Mouse (Mus musculus) layer of hippocampus, adult 9-11 months (tissue): ENCODE data around the gene Lrrc15.

ENCODE experiments used
- DNase-seq: peaks from one replicate; pipeline ENCODE4 v3.0.0; 2022

The Lrrc15 gene

DNA sequence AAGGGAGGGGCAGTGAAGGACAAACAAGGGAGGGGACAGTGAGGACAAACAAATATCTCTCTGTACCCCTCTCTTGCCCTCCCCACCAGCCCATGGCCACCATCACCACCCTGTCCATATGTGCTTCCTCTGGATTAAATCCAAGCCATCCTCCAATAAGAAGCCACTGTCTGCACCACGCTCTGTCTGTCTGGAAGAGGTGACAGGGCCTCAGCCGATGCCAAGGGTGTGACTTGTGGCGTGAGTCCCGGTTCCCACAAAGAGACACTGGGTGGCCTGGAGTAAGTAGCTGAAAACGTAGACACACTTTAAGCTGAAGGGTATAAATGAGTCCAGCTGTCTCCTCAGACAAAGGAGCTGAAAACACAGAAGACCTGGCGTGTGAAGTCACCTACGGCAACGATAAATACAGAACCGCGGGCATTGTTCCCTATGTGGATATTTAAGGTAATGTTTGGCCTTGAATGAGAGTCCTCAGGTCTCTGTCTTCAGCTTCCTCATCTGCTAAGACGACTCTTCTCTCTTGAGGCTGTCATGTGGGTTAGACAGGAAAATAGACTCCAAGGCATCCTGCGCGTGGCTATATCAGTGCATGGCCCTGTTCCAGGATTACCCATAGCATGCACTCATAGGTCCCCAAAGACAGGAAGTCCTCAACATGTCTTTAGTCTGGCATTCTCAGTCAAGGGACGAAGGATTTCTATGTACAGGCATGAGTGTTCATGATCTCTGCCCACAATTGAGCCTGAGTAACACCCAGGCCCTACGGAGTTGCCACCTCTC, 7.3 kb downstream of the Lrrc15 start:
- DNase-seq: peak; percentile 13

DNA sequence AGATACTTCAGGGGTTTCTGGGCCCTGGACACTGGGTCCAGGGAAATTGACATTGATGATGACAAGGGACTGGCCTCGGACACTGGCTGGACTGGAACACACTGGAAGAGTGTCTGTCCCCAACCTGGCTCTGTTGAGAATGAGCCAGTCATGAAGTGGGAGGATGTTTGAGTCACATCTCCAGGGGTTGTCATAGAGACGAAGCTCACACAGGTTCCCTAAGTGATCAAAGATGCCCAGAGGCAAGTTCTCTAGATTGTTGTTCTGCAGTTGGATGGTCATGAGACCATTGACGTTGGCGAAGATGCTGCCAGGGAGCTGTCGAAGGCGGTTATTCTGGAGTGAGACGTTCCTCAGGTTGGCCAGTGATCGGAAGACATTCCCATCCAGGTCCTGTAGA, 10.0 kb downstream of the Lrrc15 start:
- no peak for DNase-seq

DNA sequence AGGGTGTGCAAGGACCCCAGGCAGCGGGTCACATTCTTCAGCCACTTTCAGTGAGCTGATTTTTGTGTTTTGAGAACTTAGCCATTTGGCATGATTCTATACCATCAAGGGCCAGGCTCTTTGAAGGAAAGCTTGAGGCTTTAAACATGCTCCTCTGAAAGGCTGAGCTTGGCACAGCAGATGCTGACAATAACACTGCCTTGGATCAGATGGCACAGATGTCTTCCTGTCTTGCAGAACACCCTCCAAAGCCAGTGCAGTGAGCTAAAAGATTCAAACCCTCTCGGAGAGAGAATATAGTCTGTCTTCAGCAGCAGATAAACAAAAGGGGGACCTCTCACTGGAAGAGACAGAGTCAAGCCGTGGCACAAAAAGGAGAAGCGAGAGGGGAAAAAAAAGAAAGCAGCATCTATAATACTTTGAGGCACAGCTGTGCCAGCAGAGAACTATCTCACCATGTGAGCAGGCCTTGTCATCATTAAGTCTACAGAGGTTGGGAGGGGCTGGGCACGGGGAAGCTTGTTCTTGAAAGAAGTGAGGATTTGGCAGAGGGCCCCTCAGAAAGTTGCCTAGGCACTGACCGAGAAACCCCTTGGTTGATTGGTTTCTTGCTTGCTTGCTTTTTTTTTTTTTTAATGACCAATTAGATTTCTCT, 11.0 kb downstream of the Lrrc15 start:
- DNase-seq: peak; percentile 38

DNA sequence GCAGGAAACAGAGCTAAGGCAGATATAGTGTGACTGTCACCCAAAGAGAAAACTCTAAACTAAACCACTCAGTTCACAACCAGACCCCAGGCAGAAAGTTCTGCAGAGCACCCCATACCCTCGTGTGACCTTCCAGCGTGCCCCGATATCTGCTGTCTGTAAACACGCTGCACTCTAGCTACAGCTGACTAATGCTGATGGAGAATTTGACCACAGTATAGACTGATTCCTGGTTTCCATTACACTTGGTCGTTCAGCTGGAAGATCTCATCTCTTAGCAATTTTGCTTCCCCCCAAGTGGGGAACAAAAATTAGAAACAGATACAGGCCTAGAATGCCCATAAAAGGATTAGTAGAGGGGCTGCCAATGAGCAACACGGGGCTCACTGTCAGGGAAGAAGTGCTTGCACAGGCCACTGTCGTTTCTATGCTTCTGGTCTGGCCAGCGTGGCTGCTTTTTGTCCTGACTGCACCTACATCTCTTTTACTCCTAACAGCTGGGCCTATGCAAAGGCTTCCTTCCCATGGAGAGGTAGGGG, 11.8 kb downstream of the Lrrc15 start:
- DNase-seq: no peak

DNA sequence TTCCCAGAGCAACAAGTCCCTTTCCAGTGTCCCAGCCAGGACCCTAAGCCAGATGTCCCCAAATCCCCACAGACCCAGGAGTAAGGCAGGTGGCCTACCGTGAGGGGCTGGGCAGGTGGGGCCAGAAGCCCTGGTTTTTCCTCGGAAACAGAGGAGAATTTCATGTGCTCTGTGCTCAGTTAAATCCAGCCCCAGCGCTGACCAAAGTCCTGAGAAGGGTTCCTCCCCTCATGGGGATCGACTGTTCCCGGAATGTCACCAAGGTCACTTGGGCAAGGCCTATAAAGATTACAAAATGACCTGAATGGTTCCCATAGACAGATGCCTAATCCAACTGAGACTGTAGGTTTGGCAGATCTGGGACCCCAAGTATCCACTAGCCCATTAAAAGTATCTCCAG, 15.7 kb downstream of the Lrrc15 start, which contains the start of gene Cpn2:
Cpn2 (minus strand) TSS at position 141 of the 400 bp plus-strand sequence.
- no peak for DNase-seq

DNA sequence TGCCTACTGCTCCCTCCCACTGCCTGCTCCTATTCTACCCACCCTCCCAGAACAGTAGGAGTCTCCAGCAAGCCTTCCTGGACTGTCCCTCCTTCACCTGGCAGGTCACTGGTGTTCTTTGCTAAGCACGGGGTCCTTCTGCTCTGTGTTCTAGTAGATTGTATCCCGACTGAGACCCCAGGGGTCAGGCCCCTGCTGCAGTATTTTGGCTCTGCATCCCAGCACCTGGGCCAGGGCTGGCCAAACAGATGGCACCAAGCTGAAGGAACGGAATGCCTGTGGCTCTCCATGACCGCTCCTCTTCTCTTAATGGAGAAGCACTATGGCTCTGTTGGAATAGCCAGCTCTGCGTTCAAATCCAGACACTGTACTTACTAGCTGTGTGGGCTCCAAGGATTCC, 16.5 kb downstream of the Lrrc15 start:
- no peak for DNase-seq

DNA sequence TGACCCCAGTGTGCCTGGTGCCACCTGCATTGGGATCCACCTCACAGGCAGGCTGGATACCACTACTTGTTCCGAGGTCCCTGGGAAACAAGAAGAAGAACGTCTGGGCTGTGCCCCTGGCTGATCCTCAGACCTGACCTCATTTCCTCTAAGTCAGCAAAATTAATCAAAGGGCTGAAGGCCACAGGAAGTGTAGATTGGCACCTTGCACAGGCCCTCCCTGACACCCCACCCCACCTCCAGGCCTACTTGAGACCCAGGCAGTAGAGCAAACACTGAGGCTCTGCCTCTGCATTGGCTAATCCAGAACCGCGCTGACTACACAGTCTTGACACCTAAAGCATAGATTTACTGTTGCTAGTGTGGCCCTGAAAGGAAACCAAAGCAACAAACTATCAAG, 17.4 kb downstream of the Lrrc15 start:
- no peak for DNase-seq

DNA sequence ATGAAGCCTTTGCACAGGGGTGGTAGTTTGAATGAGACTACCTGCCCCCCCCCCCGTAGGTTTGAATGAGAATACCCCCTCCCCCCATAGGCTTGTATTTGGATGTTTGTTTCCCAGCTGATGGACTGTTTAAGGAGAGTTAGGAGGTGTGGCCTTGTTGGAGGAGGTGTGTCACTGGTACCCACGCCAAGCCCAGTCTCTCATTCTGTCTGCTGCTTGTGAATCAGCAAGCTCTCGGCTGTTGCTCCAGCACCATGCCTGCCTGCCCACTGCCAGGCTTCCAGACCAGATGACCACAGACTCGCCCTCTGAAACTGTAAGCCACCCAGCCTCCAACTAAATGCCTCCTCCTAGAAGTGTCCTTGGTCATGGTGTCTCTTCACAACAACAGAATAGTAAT, 19.9 kb downstream of the Lrrc15 start:
- no peak for DNase-seq

DNA sequence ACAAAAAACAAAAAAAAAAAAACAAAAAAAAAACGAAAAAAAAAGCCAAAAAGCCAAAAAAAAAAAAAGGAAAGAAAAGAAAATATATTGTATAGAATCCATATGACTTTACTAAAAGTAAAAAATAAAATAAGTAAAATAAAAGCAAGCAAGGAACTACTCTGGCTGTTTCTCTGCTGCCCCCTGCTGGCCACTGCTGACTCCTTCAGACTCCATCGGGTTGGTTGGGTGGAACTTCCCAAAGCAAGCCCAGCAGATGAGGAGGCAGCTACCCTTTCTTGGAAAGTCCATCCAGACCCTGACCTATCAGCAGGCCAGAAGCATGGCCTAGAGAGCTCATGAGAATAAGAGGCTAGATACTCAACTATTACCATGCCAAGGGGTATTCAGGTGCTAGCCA, 20.4 kb downstream of the Lrrc15 start:
- DNase-seq: peak; percentile 33

DNA sequence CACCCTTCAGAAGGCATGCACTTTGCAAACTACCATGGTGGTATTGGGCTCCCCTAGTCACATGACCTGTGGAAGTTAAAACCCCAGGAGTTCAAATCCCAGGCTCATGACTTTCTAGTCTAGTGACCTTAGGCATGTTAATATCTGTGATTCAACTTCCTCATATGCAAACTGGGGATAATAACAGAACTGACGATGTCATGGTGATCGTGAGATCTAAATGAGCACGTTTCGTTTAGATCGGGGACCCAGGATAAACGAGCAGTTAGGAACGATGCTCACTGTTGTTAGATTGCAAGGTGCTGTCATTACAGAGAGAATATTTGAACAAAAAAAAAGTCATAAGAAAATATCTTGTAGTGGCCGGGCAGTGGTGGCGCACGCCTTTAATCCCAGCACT, 20.9 kb downstream of the Lrrc15 start:
- no peak for DNase-seq

DNA sequence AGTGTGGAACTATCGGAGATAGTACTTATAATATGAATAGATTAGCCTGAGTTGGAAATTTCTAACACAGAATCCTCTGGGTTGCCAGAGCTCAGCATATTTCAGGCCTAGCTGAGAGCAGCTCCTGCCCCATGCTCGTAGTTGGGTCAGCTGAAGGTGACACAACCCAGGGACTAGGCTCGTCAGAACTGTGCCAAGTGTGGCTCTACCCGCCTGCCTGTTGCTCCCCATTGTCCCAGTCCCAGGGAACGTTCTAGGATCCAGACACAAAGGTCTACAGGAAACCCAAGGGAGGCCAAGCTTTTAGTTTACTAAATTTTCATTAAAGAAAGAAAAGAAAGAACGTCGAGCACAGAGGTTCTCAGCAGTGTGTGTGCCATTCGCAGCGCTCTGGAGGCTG, 21.7 kb downstream of the Lrrc15 start:
- DNase-seq: no peak

DNA sequence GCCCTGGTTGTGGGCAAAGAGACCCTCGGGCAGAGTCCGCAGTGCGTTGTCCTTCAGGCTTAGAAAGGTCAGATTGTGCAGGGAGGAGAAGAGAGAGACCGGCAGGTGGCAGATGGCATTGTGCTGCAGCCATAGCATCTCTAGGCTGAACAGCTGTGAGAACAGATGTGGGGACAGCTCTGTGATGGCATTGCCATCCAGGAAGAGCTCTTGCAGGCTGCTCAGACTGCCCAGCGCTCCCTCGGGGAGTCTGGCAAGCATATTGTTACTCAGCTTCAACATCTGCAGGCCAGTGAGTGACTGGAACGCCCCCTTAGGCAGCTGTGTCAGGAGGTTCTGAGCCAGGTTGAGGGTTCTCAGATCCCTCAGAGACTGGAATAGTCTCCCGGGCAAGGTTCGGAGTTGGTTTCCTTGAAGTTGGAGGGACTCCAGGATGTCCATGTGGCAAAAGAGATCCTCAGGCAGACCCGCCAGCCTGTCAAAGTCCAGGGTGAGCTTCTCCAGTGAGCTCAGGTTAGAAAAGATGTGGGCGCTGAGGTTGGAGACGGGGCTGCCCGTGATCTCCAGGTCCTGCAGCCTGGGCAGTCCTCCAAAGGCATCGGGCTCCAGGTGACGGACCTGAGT, 22.9 kb downstream of the Lrrc15 start:
- no peak for DNase-seq

DNA sequence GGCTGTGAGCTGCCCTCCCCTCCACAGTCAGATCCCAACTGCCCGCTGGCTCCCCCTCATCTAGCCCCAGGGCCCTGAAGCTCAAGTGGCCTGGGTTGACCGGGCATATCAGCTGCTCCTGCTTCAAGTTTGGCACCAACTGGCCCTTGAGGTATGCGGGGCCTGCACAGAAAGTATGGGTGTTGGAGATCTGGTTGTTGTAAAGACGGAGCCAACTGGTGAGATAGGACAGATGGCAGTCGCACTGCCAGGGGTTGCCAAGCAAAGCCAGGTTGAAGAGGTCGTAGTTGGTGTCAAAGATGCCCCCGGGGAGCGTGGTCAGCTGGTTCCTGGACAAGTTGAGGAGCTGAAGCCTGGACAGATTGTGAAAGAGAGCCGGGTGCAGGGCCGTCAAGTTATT, 23.6 kb downstream of the Lrrc15 start:
- DNase-seq: no peak

DNA sequence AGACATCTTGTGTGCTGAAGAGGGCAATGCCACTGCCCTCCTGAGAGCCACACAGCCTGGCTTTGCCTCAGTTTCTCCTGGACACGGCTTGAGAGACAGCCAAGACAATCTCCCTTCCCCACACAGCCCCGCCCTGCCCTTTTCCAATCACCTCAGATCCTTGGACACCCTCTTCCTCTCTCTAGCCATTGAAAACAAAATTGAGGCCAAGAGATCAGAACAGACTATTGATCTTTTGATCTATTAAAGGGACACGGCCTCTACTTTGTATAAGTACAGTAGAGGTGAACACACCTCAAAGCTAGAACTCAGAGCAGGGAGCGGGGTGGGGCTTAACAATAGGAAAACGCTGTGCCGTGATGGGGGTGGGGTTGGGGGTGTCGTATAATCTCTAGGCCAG, 24.6 kb downstream of the Lrrc15 start:
- DNase-seq: no peak

DNA sequence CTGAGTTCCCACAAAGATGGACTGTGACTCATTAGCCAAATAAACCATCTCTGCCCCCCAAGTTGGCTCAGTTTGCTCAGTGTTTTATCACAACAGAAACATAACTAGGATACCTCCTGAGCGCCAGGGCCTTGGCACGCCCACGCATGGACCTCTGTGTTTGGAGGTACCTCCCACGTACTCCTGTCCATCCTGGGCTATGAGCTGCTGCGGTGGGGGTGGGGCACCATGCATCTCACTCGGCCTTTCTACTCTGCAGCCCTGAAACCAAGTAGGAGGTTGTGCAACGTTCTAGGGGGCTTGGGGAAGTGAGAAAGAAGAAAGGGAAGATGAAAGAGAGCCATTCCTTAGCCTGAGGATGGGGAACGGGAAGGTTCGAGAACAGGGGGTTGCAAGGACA, 25.3 kb downstream of the Lrrc15 start:
- peak; percentile 37 for DNase-seq

DNA sequence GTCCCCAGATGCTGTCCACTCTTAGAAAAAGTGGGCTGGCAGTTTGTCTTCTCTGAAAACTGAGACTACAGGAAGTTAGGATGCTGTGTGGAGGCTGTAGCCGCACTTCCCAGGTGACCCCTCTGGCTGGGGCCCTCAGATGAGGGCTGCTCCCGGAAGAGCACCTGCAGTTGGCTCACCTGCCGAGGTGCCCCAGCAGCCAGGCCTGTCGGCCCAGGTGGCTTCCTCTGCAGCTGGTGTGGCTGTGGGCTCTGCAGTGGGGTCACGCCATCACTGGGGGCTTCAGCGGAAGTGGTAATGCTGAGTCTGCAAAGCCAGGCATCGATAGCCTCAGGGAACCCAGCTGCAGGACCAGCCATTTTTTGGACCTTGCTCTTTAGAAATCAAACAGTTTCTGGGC, 28.0 kb downstream of the Lrrc15 start:
- no peak for DNase-seq

DNA sequence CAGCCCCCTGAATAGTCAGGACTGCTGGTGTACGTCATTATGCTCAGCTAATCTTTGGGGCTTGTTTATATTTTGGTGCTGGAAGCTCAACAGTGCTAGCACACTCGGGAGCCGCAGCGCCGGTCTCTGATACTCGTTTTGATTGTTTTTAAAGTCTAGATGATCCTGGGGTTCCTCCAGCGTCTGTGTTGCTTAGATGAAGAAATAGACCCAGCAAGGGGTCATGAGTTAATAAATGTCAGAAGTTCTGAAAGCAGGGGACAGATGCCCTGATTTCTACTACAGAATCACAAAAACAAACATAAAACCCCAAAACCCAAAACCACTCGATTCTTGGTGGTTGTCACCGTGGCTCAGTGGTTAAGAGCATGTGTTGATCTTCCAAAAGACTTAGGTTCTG, 29.2 kb downstream of the Lrrc15 start:
- DNase-seq: no peak

DNA sequence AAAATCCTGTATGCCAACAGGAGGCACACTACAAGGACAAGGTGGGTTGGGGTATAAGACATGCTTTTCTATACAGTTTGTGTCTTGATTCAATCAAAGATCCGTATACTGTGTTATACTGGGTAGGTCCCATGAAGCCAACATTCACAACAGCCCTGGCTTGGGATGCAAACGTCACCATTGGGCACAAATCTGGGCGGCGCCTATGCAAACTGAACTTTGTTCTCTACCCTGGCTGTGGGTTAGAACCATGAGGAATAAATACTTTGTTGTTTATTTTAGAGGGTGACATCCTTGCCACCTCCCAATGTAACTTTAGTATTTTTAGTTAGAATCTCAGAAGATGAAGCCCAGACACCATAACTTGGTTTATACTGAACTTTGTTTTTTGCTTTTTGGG, 29.7 kb downstream of the Lrrc15 start:
- DNase-seq: no peak

DNA sequence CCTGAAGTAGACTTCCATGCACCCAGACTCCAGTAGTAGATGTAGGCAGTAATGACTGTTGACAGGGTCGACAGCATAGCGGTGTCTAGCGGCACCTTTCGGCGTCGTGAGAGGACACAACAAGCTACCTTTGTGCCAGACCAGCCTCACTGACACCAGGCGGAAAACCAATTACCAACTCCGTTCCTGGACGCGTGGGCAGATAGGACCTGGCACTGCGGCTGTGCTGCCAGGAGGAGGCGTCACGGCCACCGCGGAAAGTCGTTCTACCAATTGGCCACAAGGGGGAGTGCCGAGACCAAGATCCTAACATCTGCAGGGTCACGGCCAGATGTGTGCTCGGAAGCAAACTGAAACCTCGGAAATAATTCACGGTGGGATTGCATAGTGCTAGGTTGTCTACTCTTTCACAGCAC, 31.0 kb downstream of the Lrrc15 start:
- DNase-seq: peak; percentile 66

DNA sequence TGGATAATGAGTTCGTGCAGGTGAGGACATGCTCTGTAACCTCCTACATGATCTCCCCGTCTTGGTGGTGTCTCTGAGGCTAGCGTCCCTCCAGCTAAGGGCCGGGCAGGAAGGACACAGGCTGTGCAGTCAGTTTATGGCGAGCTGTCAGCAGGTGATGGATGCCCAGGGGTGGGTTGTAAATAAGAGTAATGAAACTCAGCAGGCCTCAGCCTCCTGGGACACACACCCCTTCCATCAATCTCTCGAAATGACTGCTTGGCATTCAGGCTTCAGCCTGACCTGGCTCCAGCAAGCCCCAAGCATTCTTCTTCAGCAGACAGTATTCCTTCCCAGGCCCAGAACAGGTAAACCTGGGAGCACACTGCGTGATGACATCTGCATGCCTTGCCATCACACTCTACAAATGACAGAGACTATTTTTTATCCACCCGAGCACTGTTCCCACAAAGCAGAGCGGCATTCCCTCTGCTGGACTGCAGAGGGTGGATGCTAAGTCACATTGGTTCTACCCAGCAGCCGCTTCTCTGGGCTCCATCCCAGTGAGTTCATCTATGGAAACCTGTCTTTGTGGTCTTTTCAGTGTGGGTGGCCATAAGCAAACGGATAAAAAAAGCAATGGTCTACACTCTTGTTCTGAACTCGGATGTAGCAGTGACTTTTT, 38.9 kb downstream of the Lrrc15 start:
- DNase-seq: no peak

DNA sequence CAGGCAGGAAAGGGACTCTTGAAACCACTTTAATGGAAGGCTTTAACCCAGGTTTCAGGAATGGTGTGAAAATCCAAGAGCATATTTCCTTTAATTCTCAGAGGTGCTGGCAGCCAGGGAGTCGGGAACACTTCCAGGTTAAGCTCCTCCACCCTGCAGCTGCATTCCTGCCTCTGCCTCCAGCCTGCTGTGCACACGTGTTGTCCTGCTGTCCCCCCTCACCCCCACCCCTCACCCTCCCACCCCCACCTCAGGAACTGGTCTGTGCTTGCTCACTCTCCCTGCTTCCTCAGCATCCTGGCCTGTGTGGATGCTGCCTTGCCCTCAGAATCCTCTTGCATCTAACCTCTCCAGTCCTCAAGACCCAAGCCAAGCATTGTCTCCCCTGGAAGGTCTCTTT, 41.4 kb downstream of the Lrrc15 start:
- DNase-seq: no peak

DNA sequence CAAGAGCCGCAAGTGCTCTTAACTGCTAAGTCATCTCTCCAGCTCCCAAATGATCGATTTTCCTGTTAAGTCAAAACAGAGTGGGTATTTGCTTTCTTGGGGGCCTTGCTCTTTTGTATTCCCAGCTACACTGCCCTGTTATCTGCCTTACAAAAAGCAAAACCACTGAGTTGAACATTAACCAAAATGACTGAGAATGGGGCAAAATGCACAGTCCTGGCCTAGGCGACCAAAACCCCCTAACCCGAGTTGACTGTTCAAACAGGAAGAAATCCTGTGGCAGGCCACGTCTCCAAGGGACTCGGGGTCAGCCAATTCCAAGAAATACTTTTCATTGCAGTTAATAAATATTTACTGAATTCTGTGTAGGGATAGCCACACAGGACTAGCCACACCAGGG, 44.3 kb downstream of the Lrrc15 start:
- no peak for DNase-seq

DNA sequence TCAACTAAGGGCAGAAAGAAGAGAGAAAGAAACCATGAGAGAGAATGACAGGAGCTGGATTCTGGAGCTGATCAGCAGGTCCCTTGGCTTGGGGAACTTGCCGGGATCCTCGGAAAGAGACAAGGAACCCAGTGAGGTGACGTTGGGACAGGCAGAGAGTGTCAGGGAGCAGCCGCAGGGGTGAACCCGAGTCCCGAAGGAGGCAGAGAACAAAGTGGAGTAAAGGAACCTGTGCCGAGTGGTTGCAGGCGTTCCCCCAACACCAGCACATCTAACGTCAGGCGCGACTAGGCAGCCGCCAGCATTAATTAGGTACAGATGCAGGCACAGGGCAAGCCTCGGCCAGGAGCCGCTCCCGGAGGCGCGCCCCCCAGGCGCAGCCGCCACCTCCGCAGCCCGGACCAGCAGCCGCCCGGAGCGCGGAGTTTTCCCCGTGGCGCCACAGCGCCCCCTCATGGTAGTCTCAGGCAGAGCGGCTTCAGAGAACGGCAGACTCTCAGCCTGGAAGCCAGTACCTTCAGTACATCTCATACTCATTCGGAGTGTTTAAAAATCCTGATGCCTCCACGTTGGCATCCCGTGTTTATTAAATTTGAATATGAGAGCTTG, 46.9 kb downstream of the Lrrc15 start:
- peak; percentile 34 for DNase-seq
